In genomic region chr11:69837604-69837951, GRCm38 (mm10) we compare ENCODE assay signal across 8 mouse cellular contexts. TPM values are rescaled to one million over a fixed set of nuclear protein-coding genes. Genes with fewer than 3 reads are reported as not detected.
DNase-seq lines count a peak whose midpoint lies in the region; ATAC-seq lines count a peak whose summit lies in the region.

TSS of gene Nlgn2 (minus strand) at chr11:69837784.

- peak in 1 of 2 experiments; percentile 59 for DNase-seq in adrenal gland, adult 18-20 months (ENCODE audit: low spot score in 2 of 2)
- no peak for DNase-seq in adrenal gland, adult (ENCODE audit: inconsistent age in 2 of 2, low spot score in 1 of 2)
- no peak for DNase-seq in lung, postnatal 14 days
- DNase-seq in left cerebral cortex, postnatal 10 days (ENCODE audit: extremely low spot score in 1 of 2, low spot score in 2 of 2): peak in 1 of 2 experiments; percentile 91
- no peak for DNase-seq in thymus, postnatal 25 days

- 1% methylated on average over 16 of the region's 32 CpGs for WGBS in lung, embryonic 16.5 days
- WGBS in forebrain, embryonic 15.5 days: under 1% methylated on average over 32 of the region's 32 CpGs
- WGBS in neural tube, embryonic 12.5 days: under 1% methylated on average over 32 of the region's 32 CpGs

- peaks cover 15% of the 10 kb centered on the region for H3K27me3 ChIP-seq in lung, embryonic 16.5 days (ENCODE audit: control insufficient read depth, insufficient read depth, low read depth, low read length)
- no peaks in the 10 kb centered on the region for H3K27me3 ChIP-seq in forebrain, embryonic 15.5 days
- peaks cover 7% of the 10 kb centered on the region for H3K27me3 ChIP-seq in neural tube, embryonic 12.5 days (replicated peaks)

- H3K36me3 ChIP-seq in lung, embryonic 16.5 days (ENCODE audit: control insufficient read depth, insufficient read depth, low read length): peaks cover 2% of the 10 kb centered on the region; the same call in 1 of the 2 replicates
- peaks cover 10% of the 10 kb centered on the region for H3K36me3 ChIP-seq in forebrain, embryonic 15.5 days
- peaks cover 13% of the 10 kb centered on the region for H3K36me3 ChIP-seq in neural tube, embryonic 12.5 days

- peak; percentile 75 for ATAC-seq in lung, embryonic 16.5 days (ENCODE audit: low read depth)
- peak; percentile 65 for ATAC-seq in forebrain, embryonic 15.5 days (replicated peaks)
- peak; percentile 63; the same call in 1 of the 2 replicates for ATAC-seq in neural tube, embryonic 12.5 days (ENCODE audit: low FRiP score, low read depth)

- peaks cover 40% of the 10 kb centered on the region for H3K4me1 ChIP-seq in lung, embryonic 16.5 days (replicated peaks; ENCODE audit: control insufficient read depth, insufficient read depth, low read length)
- peaks cover 50% of the 10 kb centered on the region for H3K4me1 ChIP-seq in forebrain, embryonic 15.5 days
- peaks cover 45% of the 10 kb centered on the region for H3K4me1 ChIP-seq in neural tube, embryonic 12.5 days

- peak within 1 kb of the TSS; percentile 75 for H3K27ac ChIP-seq in lung, embryonic 16.5 days (ENCODE audit: low read length)
- peak within 1 kb of the TSS; percentile 98 for H3K27ac ChIP-seq in forebrain, embryonic 15.5 days (replicated peaks)
- H3K27ac ChIP-seq in neural tube, embryonic 12.5 days: peak within 1 kb of the TSS; percentile 87

- H3K4me3 ChIP-seq in lung, embryonic 16.5 days (ENCODE audit: low read length): peak within 1 kb of the TSS; percentile 62
- peak within 1 kb of the TSS; percentile 95 for H3K4me3 ChIP-seq in forebrain, embryonic 15.5 days
- H3K4me3 ChIP-seq in neural tube, embryonic 12.5 days: peak within 1 kb of the TSS; percentile 84

- peak within 1 kb of the TSS; percentile 81 for H3K9ac ChIP-seq in lung, embryonic 16.5 days (ENCODE audit: low read length)
- peak within 1 kb of the TSS; percentile 94 for H3K9ac ChIP-seq in forebrain, embryonic 15.5 days (replicated peaks)
- H3K9ac ChIP-seq in neural tube, embryonic 12.5 days: peak within 1 kb of the TSS; percentile 91

- intact Hi-C loops in left cerebral cortex, postnatal 10 days (cut with DNase I): loop anchor here (5.0 kb wide), 2 partner anchors 35 to 80 kb away; partner anchors contain the start of genes Fgf11 and Polr2a

- H3K9me3 ChIP-seq in lung, embryonic 16.5 days (ENCODE audit: control insufficient read depth, low read length): no peaks in the 10 kb centered on the region
- no peaks in the 10 kb centered on the region for H3K9me3 ChIP-seq in forebrain, embryonic 15.5 days
- H3K9me3 ChIP-seq in neural tube, embryonic 12.5 days: no peaks in the 10 kb centered on the region

- H3K4me2 ChIP-seq in lung, embryonic 16.5 days (ENCODE audit: low read depth, low read length): peak within 1 kb of the TSS; percentile 98
- H3K4me2 ChIP-seq in forebrain, embryonic 15.5 days (replicated peaks): peak within 1 kb of the TSS; percentile 96
- peak within 1 kb of the TSS; percentile 90 for H3K4me2 ChIP-seq in neural tube, embryonic 12.5 days (replicated peaks)

RNA-seq across cellular contexts. Expression of gene Nlgn2, which starts in this region (rescaled TPM):
- 10 to 100 TPM; 19.7 to 24.9 TPM for total RNA-seq in adrenal gland, adult 18-20 months (2021)
- 4.4 and 5.0 TPM in 2 replicates for polyA plus RNA-seq in lung, embryonic 16.5 days (2015; fragmentation: Nextera tagmentation; extraction: Ambion mirVana)
- 20.9 and 21.3 TPM in 2 replicates for polyA plus RNA-seq in forebrain, embryonic 15.5 days (2015; fragmentation: Nextera tagmentation; extraction: Ambion mirVana)
- 100 to 1,000 TPM; 268 to 274 TPM for total RNA-seq in left cerebral cortex, postnatal 10 days (2021)
- polyA plus RNA-seq in neural tube, embryonic 12.5 days (2016; fragmentation: Nextera tagmentation; extraction: Ambion mirVana): 14.1 and 16.6 TPM in 2 replicates

Comparison
In these comparisons a context has a peak if more than half of its experiments do, and no peak if none do; other contexts are left out.
1. RNA of gene Nlgn2 (total RNA-seq): 268 to 274 TPM in left cerebral cortex, postnatal 10 days; 19.7 to 24.9 TPM in adrenal gland, adult 18-20 months; every median in the first group is over 10 times any median in the second.
2. Peak in every context shown above with its lines, with median percentiles within 50 percentile points of each other: ATAC-seq, H3K27ac ChIP-seq, H3K4me2 ChIP-seq, H3K4me3 ChIP-seq and H3K9ac ChIP-seq.